In the genomic region with DNA sequence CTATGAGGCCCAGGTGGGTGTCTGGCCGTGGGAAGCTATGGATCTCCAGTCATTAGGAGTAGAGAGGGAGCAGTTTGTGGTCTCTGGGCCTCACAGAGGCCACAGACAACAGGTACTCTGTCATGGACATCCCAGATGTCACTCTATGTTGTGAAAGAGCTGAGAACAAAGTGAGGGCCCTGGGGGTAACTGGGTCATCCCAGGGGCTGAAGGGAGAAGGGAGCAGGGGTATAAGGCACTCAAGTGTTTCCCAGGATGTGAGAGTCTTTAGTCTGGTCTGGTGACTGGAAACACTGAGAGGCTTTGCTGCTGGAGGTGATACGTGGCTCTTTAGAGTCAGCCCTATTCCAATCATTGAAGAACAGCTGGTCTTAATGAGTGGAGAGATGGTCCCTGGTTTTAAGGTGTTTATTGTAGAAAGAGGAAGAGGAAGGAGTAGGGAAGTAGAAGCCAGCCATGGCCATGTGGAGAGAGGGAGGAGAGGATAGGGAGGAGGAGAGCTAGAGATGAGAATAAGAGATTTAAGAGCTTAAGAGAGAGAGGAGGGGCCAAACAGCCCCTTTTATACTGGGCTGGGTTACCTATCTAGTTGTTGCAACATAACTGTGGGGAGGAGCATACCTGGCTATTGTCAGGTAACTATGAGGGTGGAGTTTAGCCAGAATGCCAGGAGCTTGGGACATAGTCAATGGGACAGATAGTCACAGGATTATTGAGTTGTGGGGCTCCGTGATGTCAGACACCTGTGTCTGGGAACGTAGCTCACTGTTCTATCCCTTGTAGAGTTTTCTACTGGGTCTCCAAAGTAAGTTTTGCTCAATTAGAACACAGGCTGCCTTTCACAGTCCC, we compare ENCODE assay signal across 9 mouse cellular contexts. TPM values are rescaled to one million over a fixed set of nuclear protein-coding genes. Genes with fewer than 3 reads are reported as not detected.
DNase-seq lines count a peak whose midpoint lies in the region; ATAC-seq lines count a peak whose summit lies in the region.
"Not testable (repeated sequence)": the region's sequence is repeated elsewhere in the genome, so short reads cannot be mapped to it uniquely, and the experiment has no call there.
"Had no signal": no experiment of that assay in that cellular context is flagged by ENCODE, and none has a peak within 500 bp of the region (broad histone marks: within the 10 kb centered on the region; RNA-seq: fewer than 3 reads in every experiment).

No protein-coding gene starts in this region.

- H3K27ac ChIP-seq in embryonic facial prominence, embryonic 14.5 days (replicated peaks; ENCODE audit: low read depth, low read length); heart, embryonic 11.5 days (ENCODE audit: low read depth, low read length); intestine, embryonic 14.5 days (ENCODE audit: low read depth); limb, embryonic 12.5 days: not testable (repeated sequence)

- not testable (repeated sequence) for H3K4me2 ChIP-seq in embryonic facial prominence, embryonic 14.5 days (ENCODE audit: low read depth, low read length); heart, embryonic 11.5 days; intestine, embryonic 14.5 days (ENCODE audit: low read length); limb, embryonic 12.5 days

- not testable (repeated sequence) for H3K9ac ChIP-seq in embryonic facial prominence, embryonic 14.5 days (ENCODE audit: low read depth, low read length); heart, embryonic 11.5 days (ENCODE audit: low read depth, low read length); intestine, embryonic 14.5 days (ENCODE audit: low read length); limb, embryonic 12.5 days (replicated peaks)

- H3K4me1 ChIP-seq in embryonic facial prominence, embryonic 14.5 days (ENCODE audit: control insufficient read depth, insufficient read depth, low read length); heart, embryonic 11.5 days (ENCODE audit: control insufficient read depth, insufficient read depth, low read length); intestine, embryonic 14.5 days (replicated peaks; ENCODE audit: control insufficient read depth, insufficient read depth, low read length); limb, embryonic 12.5 days (replicated peaks): not testable (repeated sequence)

- WGBS in embryonic facial prominence, embryonic 14.5 days, result 63% methylated on average over 3 of the region's 4 CpGs
- WGBS in heart, embryonic 11.5 days (ENCODE audit: insufficient replicate concordance), result 55% methylated on average over 3 of the region's 4 CpGs
- 58% methylated on average over 3 of the region's 4 CpGs for WGBS in intestine, embryonic 14.5 days
- 61% methylated on average over 4 of the region's 4 CpGs for WGBS in limb, embryonic 12.5 days

- not testable (repeated sequence) for H3K9me3 ChIP-seq in embryonic facial prominence, embryonic 14.5 days (ENCODE audit: control insufficient read depth, low read length); heart, embryonic 11.5 days (replicated peaks; ENCODE audit: control insufficient read depth, low read length); intestine, embryonic 14.5 days (ENCODE audit: control insufficient read depth, low read length)
- peaks cover 23% of the 10 kb centered on the region for H3K9me3 ChIP-seq in limb, embryonic 12.5 days

- DNase-seq in adrenal gland, adult (ENCODE audit: inconsistent age in 2 of 2, low spot score in 1 of 2), result peak; percentile 11 to 47
- peak; percentile 5 for DNase-seq in embryonic facial prominence, embryonic 14.5 days (ENCODE audit: low spot score)
- peak; percentile 50 for DNase-seq in intestine, embryonic 14.5 days (ENCODE audit: low spot score)
- DNase-seq in spleen, postnatal 36 days (ENCODE audit: low spot score in 2 of 2), result peak; percentile 21 to 31
- DNase-seq in yolk sac, embryonic 10.5 days (ENCODE audit: low spot score), result peak; percentile 7

- H3K4me3 ChIP-seq in embryonic facial prominence, embryonic 14.5 days (ENCODE audit: low read depth, low read length); heart, embryonic 11.5 days (ENCODE audit: low read depth, low read length); intestine, embryonic 14.5 days (ENCODE audit: low read depth, low read length); limb, embryonic 12.5 days (replicated peaks): not testable (repeated sequence)

- peak; percentile 33; the same call in 1 of the 2 replicates for ATAC-seq in embryonic facial prominence, embryonic 14.5 days (ENCODE audit: low read depth)
- ATAC-seq in heart, embryonic 11.5 days (replicated peaks; ENCODE audit: insufficient number of reproducible peaks, low FRiP score, low TSS enrichment), result peak; percentile 83
- peak; percentile 53; the same call in 1 of the 2 replicates for ATAC-seq in intestine, embryonic 14.5 days (replicated peaks; ENCODE audit: low FRiP score, low TSS enrichment, low read depth)
- ATAC-seq in limb, embryonic 12.5 days (ENCODE audit: insufficient number of reproducible peaks, insufficient read depth, low FRiP score, low TSS enrichment, low read depth), result peak; percentile 71; the same call in 1 of the 2 replicates
- ATAC-seq in megakaryocyte progenitor cell, adult 5-6 weeks (replicated peaks; ENCODE audit: poor library complexity), result 0 out of 2 replicates have a peak, but pooled peaks have one; percentile 17

- not testable (repeated sequence) for H3K36me3 ChIP-seq in embryonic facial prominence, embryonic 14.5 days (ENCODE audit: control insufficient read depth, insufficient read depth, low read length); heart, embryonic 11.5 days (ENCODE audit: control insufficient read depth, insufficient read depth, low read length); intestine, embryonic 14.5 days (ENCODE audit: control insufficient read depth, insufficient read depth, low read length); limb, embryonic 12.5 days

- not testable (repeated sequence) for H3K27me3 ChIP-seq in embryonic facial prominence, embryonic 14.5 days (replicated peaks; ENCODE audit: control insufficient read depth, insufficient read depth, low read length); heart, embryonic 11.5 days (ENCODE audit: control insufficient read depth, insufficient read depth, low read length); intestine, embryonic 14.5 days (replicated peaks; ENCODE audit: control insufficient read depth, insufficient read depth, low read length); limb, embryonic 12.5 days

RNA-seq across cellular contexts. Expression of a gene that starts 17.0 kb away (rescaled TPM):
- not detected in 2 replicates for polyA plus RNA-seq in embryonic facial prominence, embryonic 14.5 days (2014; fragmentation: Nextera tagmentation; extraction: Ambion mirVana)
- polyA plus RNA-seq in heart, embryonic 11.5 days (2014; fragmentation: Nextera tagmentation; extraction: Ambion mirVana), result not detected in 2 replicates
- polyA plus RNA-seq in intestine, embryonic 14.5 days (2014; fragmentation: Nextera tagmentation; extraction: Ambion mirVana), result not detected in 2 replicates
- polyA plus RNA-seq in limb, embryonic 12.5 days (2016; fragmentation: Nextera tagmentation; extraction: Ambion mirVana), result not detected in 2 replicates
- 0.85 TPM in 1 of 2 replicates, not detected in the other for total RNA-seq in megakaryocyte progenitor cell, adult 5-6 weeks (2015)
- 1.5 TPM in 1 of 2 replicates, not detected in the other for total RNA-seq in megakaryocyte progenitor cell, adult 5-6 weeks (2017)
- polyA plus RNA-seq: hindbrain, embryonic 16.5 days had no signal

Comparison
In these comparisons a context has a peak if more than half of its experiments do, and no peak if none do; other contexts are left out.
1. ATAC-seq: peak in every context shown above with its lines; median percentile 83 in heart, embryonic 11.5 days; 71 in limb, embryonic 12.5 days; 53 in intestine, embryonic 14.5 days; 33 in embryonic facial prominence, embryonic 14.5 days; 17 in megakaryocyte progenitor cell, adult 5-6 weeks.